In the genomic region with DNA sequence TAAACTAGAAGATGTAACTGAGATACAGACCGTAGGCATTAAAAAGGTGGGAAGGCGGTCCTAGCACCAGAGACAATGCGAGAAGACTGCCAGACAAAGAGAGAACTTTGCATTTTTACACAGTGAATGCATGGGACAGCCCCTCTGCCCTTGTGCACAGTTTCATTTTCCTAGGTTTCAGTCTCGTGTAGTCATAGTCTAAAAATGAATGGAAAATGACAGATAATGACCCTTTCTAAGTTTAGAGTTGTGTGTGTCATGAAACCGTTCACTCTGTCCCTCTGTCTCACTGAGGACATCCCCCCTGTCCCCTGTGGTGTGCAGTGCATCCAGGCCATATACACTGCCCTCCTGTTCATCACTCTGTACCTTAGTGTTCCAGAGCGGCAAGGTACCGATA, we compare ENCODE assay signal across 26 mouse cellular contexts.
DNase-seq lines count a peak whose midpoint lies in the region; ATAC-seq and TF ChIP-seq lines count a peak whose summit lies in the region.
"Had no signal": no experiment of that assay in that cellular context is flagged by ENCODE, and none has a peak within 500 bp of the region (broad histone marks: within the 10 kb centered on the region; RNA-seq: fewer than 3 reads in every experiment).

No protein-coding gene starts in this region.

- no peak for TF ChIP-seq POLR2A in CH12.LX (IDR thresholded peaks at IDR 0.05; ENCODE audit: low read depth, low read length)

- 88% methylated on average over 7 of the region's 7 CpGs for WGBS in forebrain, embryonic 16.5 days

- peak; percentile 99 for TF ChIP-seq EP300 in CH12.LX (IDR thresholded peaks at IDR 0.05; ENCODE audit: low read length)

- DNase-seq in CH12.LX (ENCODE audit: extremely low read depth) = peak; percentile 94
- DNase-seq in splenic B cell, adult 2 months (ENCODE audit: low read depth, low spot score) = peak; percentile 86
- no peak for DNase-seq in embryo, embryonic 9.5 days (ENCODE audit: extremely low spot score)
- DNase-seq in c-Kit-positive CD71-positive TER-119-positive erythroid progenitor cells, embryonic 14.5 days (ENCODE audit: low spot score) = no peak
- DNase-seq: adrenal gland, postnatal 10 days; cerebellum, adult 9-10 months; gastrocnemius, postnatal 36 days; kidney, adult 2 months; layer of hippocampus, adult 9-11 months; left cerebral cortex, postnatal 4 days; liver; lung, postnatal 36 days; thymus, postnatal 36 days had no signal

- TF ChIP-seq CTCF in CH12.LX (conservative IDR thresholded peaks at IDR 0.05 in 1 of 2, IDR thresholded peaks at IDR 0.05 in 1 of 2; ENCODE audit: low read depth in 2 of 2, low read length in 2 of 2) = no peak

- TF ChIP-seq RAD21 in CH12.LX (IDR thresholded peaks at IDR 0.05; ENCODE audit: low read depth, low read length) = peak; percentile 29

- H3K36me3 ChIP-seq in megakaryocyte, embryonic 14.5 days (replicated peaks; ENCODE audit: low read length) = peaks cover 15% of the 10 kb centered on the region
- H3K36me3 ChIP-seq in CH12.LX (replicated peaks in 1 of 2; ENCODE audit: control insufficient read depth in 1 of 2, insufficient read depth in 1 of 2, low read length in 1 of 2) = no peaks in the 10 kb centered on the region
- H3K36me3 ChIP-seq in splenic B cell, adult 2 months (ENCODE audit: control insufficient read depth, insufficient read depth, low read length, poor library complexity, severe bottlenecking) = no peaks in the 10 kb centered on the region
- H3K36me3 ChIP-seq in forebrain, embryonic 16.5 days (ENCODE audit: control insufficient read depth, insufficient read depth) = no peaks in the 10 kb centered on the region
- H3K36me3 ChIP-seq: hindbrain, embryonic 12.5 days; liver, embryonic 15.5 days; lung, embryonic 15.5 days; neural tube, embryonic 15.5 days; stomach, embryonic 15.5 days had no signal

- no peaks in the 10 kb centered on the region for H3K9me3 ChIP-seq in megakaryocyte, embryonic 14.5 days
- H3K9me3 ChIP-seq in CH12.LX (replicated peaks; ENCODE audit: low read length) = peaks cover 5% of the 10 kb centered on the region
- H3K9me3 ChIP-seq in forebrain, embryonic 16.5 days (ENCODE audit: control insufficient read depth, low read length) = no peaks in the 10 kb centered on the region
- H3K9me3 ChIP-seq: hindbrain, embryonic 12.5 days; liver, embryonic 15.5 days; lung, embryonic 15.5 days; neural tube, embryonic 15.5 days; stomach, embryonic 15.5 days had no signal

- in situ Hi-C loops in CH12.LX (cut with MboI; ENCODE audit: low pct_ligation_motif_present, low pct_unique_long_range_greater_than_20kb, low sequenced_read_pairs) = no loop called here

- H3K4me1 ChIP-seq in megakaryocyte, embryonic 14.5 days = peaks cover 79% of the 10 kb centered on the region
- peaks cover 12 to 42% of the 10 kb centered on the region in 2 experiments for H3K4me1 ChIP-seq in CH12.LX (ENCODE audit: control insufficient read depth in 1 of 2, insufficient read depth in 2 of 2)
- 0 out of 2 replicates have a peak, but pooled peaks cover 5% of the 10 kb centered on the region for H3K4me1 ChIP-seq in brown adipose tissue, adult 24 weeks (ENCODE audit: control insufficient read depth, insufficient read depth, insufficient read length, low read length)
- H3K4me1 ChIP-seq in forebrain, embryonic 16.5 days (replicated peaks; ENCODE audit: control insufficient read depth, insufficient read depth, low read length) = peaks cover 13% of the 10 kb centered on the region
- H3K4me1 ChIP-seq: stomach, embryonic 15.5 days had no signal

- no peaks in the 10 kb centered on the region for H3K27me3 ChIP-seq in megakaryocyte, embryonic 14.5 days (replicated peaks)
- H3K27me3 ChIP-seq in CH12.LX (replicated peaks) = no peaks in the 10 kb centered on the region
- H3K27me3 ChIP-seq in splenic B cell, adult 2 months (ENCODE audit: control insufficient read depth, insufficient read depth, low read length, poor library complexity, severe bottlenecking) = no peaks in the 10 kb centered on the region
- H3K27me3 ChIP-seq in forebrain, embryonic 16.5 days (replicated peaks; ENCODE audit: control insufficient read depth, insufficient read depth, low read length) = no peaks in the 10 kb centered on the region
- H3K27me3 ChIP-seq: hindbrain, embryonic 12.5 days; liver, embryonic 15.5 days; lung, embryonic 15.5 days; neural tube, embryonic 15.5 days; Patski; stomach, embryonic 15.5 days had no signal

- H3K27ac ChIP-seq in CH12.LX (ENCODE audit: insufficient read depth, low read depth) = peak overlapping the region; percentile 97
- H3K27ac ChIP-seq in brown adipose tissue, adult 24 weeks (replicated peaks; ENCODE audit: low read depth, low read length) = 0 out of 2 replicates have a peak overlapping the region, but pooled peaks have one; percentile 19
- H3K27ac ChIP-seq in forebrain, embryonic 16.5 days (ENCODE audit: low read length) = no peak overlapping the region
- H3K27ac ChIP-seq: heart, adult 2 months; hindbrain, embryonic 12.5 days; kidney, postnatal 0 days; liver, embryonic 15.5 days; lung, embryonic 15.5 days; neural tube, embryonic 15.5 days; stomach, embryonic 15.5 days had no signal

- peak overlapping the region; percentile 53 for H3K4me2 ChIP-seq in CH12.LX (ENCODE audit: insufficient read depth, low read depth, poor library complexity, severe bottlenecking)
- H3K4me2 ChIP-seq in forebrain, embryonic 16.5 days (ENCODE audit: low read length) = no peak overlapping the region
- H3K4me2 ChIP-seq: hindbrain, embryonic 12.5 days; liver, embryonic 15.5 days; lung, embryonic 15.5 days; neural tube, embryonic 15.5 days; stomach, embryonic 15.5 days had no signal

- peak overlapping the region; percentile 24 for H3K4me3 ChIP-seq in megakaryocyte, embryonic 14.5 days (replicated peaks)
- peak overlapping the region in 1 of 3 experiments; percentile 48 for H3K4me3 ChIP-seq in CH12.LX (replicated peaks in 1 of 3; ENCODE audit: low read depth in 2 of 3, low read length in 2 of 3, poor library complexity in 1 of 3)
- H3K4me3 ChIP-seq in brown adipose tissue, adult 24 weeks (ENCODE audit: insufficient read depth, low read depth, low read length) = no peak overlapping the region
- no peak overlapping the region for H3K4me3 ChIP-seq in forebrain, embryonic 16.5 days (replicated peaks; ENCODE audit: low read length)
- H3K4me3 ChIP-seq: heart, adult 2 months; hindbrain, embryonic 12.5 days; liver, embryonic 15.5 days; lung, embryonic 15.5 days; neural tube, embryonic 15.5 days; stomach, embryonic 15.5 days had no signal

- no peak for ATAC-seq in megakaryocyte, adult 5-6 weeks (ENCODE audit: poor library complexity, severe bottlenecking)
- no peak for ATAC-seq in forebrain, embryonic 16.5 days
- ATAC-seq: midbrain, embryonic 16.5 days; Patski had no signal

- no peaks in the 10 kb centered on the region for H3K79me2 ChIP-seq in CH12.LX (replicated peaks; ENCODE audit: control insufficient read depth, extremely low read depth, insufficient read depth, poor library complexity, severe bottlenecking)

- dilution Hi-C loops in CH12.LX (cut with MboI; ENCODE audit: extremely low pct_ligation_motif_present, extremely low pct_unique_long_range_greater_than_20kb, low sequenced_read_pairs) = no loop called here

- H3K9ac ChIP-seq in CH12.LX (ENCODE audit: insufficient read depth, low read depth) = peak overlapping the region; percentile 47; the same call in 1 of the 2 replicates
- no peak overlapping the region for H3K9ac ChIP-seq in forebrain, embryonic 16.5 days (replicated peaks; ENCODE audit: low read depth, low read length)
- H3K9ac ChIP-seq: hindbrain, embryonic 12.5 days; liver, embryonic 15.5 days; lung, embryonic 15.5 days; neural tube, embryonic 15.5 days; stomach, embryonic 15.5 days had no signal

TF ChIP-seq in CH12.LX, 34 proteins besides CTCF, POLR2A, EP300 and RAD21 (continues in another document):
- TF ChIP-seq MEF2A (IDR thresholded peaks at IDR 0.05; ENCODE audit: borderline replicate concordance, low read depth, low read length) = peak; percentile 100
- peak; percentile 99 for TF ChIP-seq IRF4 (IDR thresholded peaks at IDR 0.05; ENCODE audit: low read depth, low read length)
- no peak for TF ChIP-seq PAX5 (IDR thresholded peaks at IDR 0.05; ENCODE audit: low read length)
- peak; percentile 95 for TF ChIP-seq TCF12 (IDR thresholded peaks at IDR 0.05; ENCODE audit: low read depth, low read length)
- peak; percentile 99 for TF ChIP-seq ETS1 (conservative IDR thresholded peaks at IDR 0.05; ENCODE audit: low read depth, low read length)
- TF ChIP-seq ZMIZ1 (IDR thresholded peaks at IDR 0.05; ENCODE audit: low read depth, low read length) = no peak
- TF ChIP-seq RCOR1 (conservative IDR thresholded peaks at IDR 0.05; ENCODE audit: low read depth, low read length) = peak; percentile 95
- TF ChIP-seq MYC (IDR thresholded peaks at IDR 0.05; ENCODE audit: low read depth, low read length) = peak; percentile 93
- TF ChIP-seq MAZ (IDR thresholded peaks at IDR 0.05; ENCODE audit: low read depth, low read length) = 0 out of 2 replicates have a peak, but pooled peaks have one; percentile 67
- TF ChIP-seq POLR2AphosphoS2 (IDR thresholded peaks at IDR 0.05; ENCODE audit: low read depth, low read length) = no peak
- TF ChIP-seq MAFK (IDR thresholded peaks at IDR 0.05; ENCODE audit: insufficient replicate concordance, low read length) = peak; percentile 84; the same call in 1 of the 2 replicates
- TF ChIP-seq ZC3H11A (IDR thresholded peaks at IDR 0.05; ENCODE audit: low read depth, low read length) = no peak
- TF ChIP-seq NELFE (IDR thresholded peaks at IDR 0.05; ENCODE audit: low read depth, low read length) = peak; percentile 54; the same call in 1 of the 2 replicates
- peak; percentile 99 for TF ChIP-seq BHLHE40 (IDR thresholded peaks at IDR 0.05; ENCODE audit: low read depth, low read length)
- TF ChIP-seq CHD2 (IDR thresholded peaks at IDR 0.05; ENCODE audit: low read length) = peak; percentile 58; the same call in 1 of the 2 replicates
- TF ChIP-seq JUN (IDR thresholded peaks at IDR 0.05; ENCODE audit: insufficient read depth, low read depth, low read length) = peak; percentile 99
- peak; percentile 96 for TF ChIP-seq JUND (conservative IDR thresholded peaks at IDR 0.05; ENCODE audit: low read depth, low read length)
- peak; percentile 44 for TF ChIP-seq SMC3 (IDR thresholded peaks at IDR 0.05; ENCODE audit: low read depth, low read length)
- no peak for TF ChIP-seq GABPA (IDR thresholded peaks at IDR 0.05; ENCODE audit: insufficient replicate concordance, low read depth, low read length)
- no peak for TF ChIP-seq ELF1 (IDR thresholded peaks at IDR 0.05; ENCODE audit: low read depth, low read length)
- no peak for TF ChIP-seq KAT2A (IDR thresholded peaks at IDR 0.05; ENCODE audit: insufficient replicate concordance, low read length)
- no peak for TF ChIP-seq NRF1 (IDR thresholded peaks at IDR 0.05; ENCODE audit: low read depth, low read length)
- no peak for TF ChIP-seq UBTF (IDR thresholded peaks at IDR 0.05; ENCODE audit: low read depth, low read length)
- TF ChIP-seq TBP (conservative IDR thresholded peaks at IDR 0.05; ENCODE audit: low read depth, low read length) = 0 out of 2 replicates have a peak, but pooled peaks have one; percentile 30
- no peak for TF ChIP-seq ZKSCAN1 (IDR thresholded peaks at IDR 0.05; ENCODE audit: borderline replicate concordance, low read depth, low read length)

Comparison
In these comparisons a context has a peak if more than half of its experiments do, and no peak if none do; other contexts are left out.
1. DNase-seq: peak in CH12.LX (single experiment) and splenic B cell, adult 2 months (single experiment); none in embryo, embryonic 9.5 days (single experiment) and c-Kit-positive CD71-positive TER-119-positive erythroid progenitor cells, embryonic 14.5 days (single experiment).